Mouse (Mus musculus): ENCODE data around the gene Ttc3.
A peak's percentile ranks its signal among the peaks of the same experiment; 100 is the strongest.

DNA sequence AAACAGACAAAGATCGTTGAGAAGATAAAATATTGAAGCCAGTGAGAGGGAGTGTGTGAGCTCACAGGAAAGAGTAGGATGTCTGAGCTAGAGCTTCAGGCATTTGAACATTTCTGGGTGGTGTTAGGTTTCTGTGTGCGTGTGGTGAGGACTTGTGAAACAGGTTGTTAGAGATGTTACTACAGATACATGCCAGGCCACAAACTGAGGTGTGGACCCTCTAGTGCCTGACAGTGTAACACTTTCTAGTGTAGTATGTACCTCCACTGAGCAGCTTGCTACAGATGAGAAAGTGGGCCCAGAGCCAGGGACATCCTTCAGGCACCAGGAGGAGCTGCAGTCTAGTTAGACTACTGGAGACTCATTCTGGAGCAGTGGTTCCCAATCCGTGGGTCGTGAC is 31.8 kb downstream of the Ttc3 start:
- TF ChIP-seq EP300 (optimal IDR thresholded peaks at IDR 0.05) (no peak), CTCF (IDR thresholded peaks at IDR 0.05; ENCODE audit: low read depth) (peak; percentile 44)
